Mouse (Mus musculus): ENCODE data around the gene Zbtb7a. TPM values are rescaled to one million over a fixed set of nuclear protein-coding genes. Genes with fewer than 3 reads are reported as not detected.
A peak's percentile ranks its signal among the peaks of the same experiment; 100 is the strongest.
"Not testable (repeated sequence)": the region's sequence is repeated elsewhere in the genome, so short reads cannot be mapped to it uniquely, and the experiment has no call there.

Zbtb7a gene
- polyA plus RNA-seq, 1 experiment from 2014 or later: 26.6 TPM

GRCm38 (mm10) chr10:81154736-81155135 is 19.7 kb downstream of the Zbtb7a start:
- H3K4me1 ChIP-seq: no peaks in the 10 kb centered on the region
- no peaks in the 10 kb centered on the region for H3K9me3 ChIP-seq (replicated peaks)
- H3K9ac ChIP-seq: no peak overlapping the region
- H3K4me2 ChIP-seq: no peak overlapping the region
- ATAC-seq (replicated peaks; ENCODE audit: low FRiP score): no peak
- 80% methylated on average over 6 of the region's 6 CpGs for WGBS
- H3K4me3 ChIP-seq (replicated peaks): no peak overlapping the region
- no peak overlapping the region for H3K27ac ChIP-seq
- peaks cover 85% of the 10 kb centered on the region for H3K36me3 ChIP-seq
- no peaks in the 10 kb centered on the region for H3K27me3 ChIP-seq

- WGBS: 45% methylated on average over 8 of the region's 8 CpGs
- Histone ChIP-seq H3K27me3 (no peaks in the 10 kb centered on the region), H3K4me2 (no peak overlapping the region), H3K4me1 (peaks cover 32% of the 10 kb centered on the region), H3K9ac (no peak overlapping the region), H3K27ac (0 out of 2 replicates have a peak overlapping the region, but pooled peaks have one; percentile 3), H3K4me3 (replicated peaks) (no peak overlapping the region), H3K36me3 (peaks cover 78% of the 10 kb centered on the region), H3K9me3 (replicated peaks) (no peaks in the 10 kb centered on the region)
- no peak; the same call in 1 of the 2 replicates for ATAC-seq (replicated peaks; ENCODE audit: low FRiP score)
Measured at GRCm38 (mm10) chr10:81161602-81162317, 26.7 kb downstream of the Zbtb7a start.

- H3K4me3 ChIP-seq (replicated peaks): no peak overlapping the region
- H3K4me2 ChIP-seq: no peak overlapping the region
- 0 out of 2 replicates have a peak overlapping the region, but pooled peaks have one; percentile 3 for H3K27ac ChIP-seq
- peaks cover 37% of the 10 kb centered on the region for H3K4me1 ChIP-seq
- no peaks in the 10 kb centered on the region for H3K27me3 ChIP-seq
- ATAC-seq (replicated peaks; ENCODE audit: low FRiP score): no peak
- H3K9me3 ChIP-seq (replicated peaks): no peaks in the 10 kb centered on the region
- WGBS: 50% methylated on average over 2 of the region's 2 CpGs
- H3K9ac ChIP-seq: no peak overlapping the region
- H3K36me3 ChIP-seq: peaks cover 72% of the 10 kb centered on the region
Measured at GRCm38 (mm10) chr10:81162318-81162652, 27.3 kb downstream of the Zbtb7a start.

- Histone ChIP-seq H3K27me3 (no peaks in the 10 kb centered on the region), H3K36me3 (peaks cover 49% of the 10 kb centered on the region), H3K4me1 (peaks cover 52% of the 10 kb centered on the region), H3K4me2 (no peak overlapping the region), H3K9me3 (replicated peaks) (no peaks in the 10 kb centered on the region), H3K9ac (no peak overlapping the region), H3K27ac (no peak overlapping the region), H3K4me3 (replicated peaks) (no peak overlapping the region)
- 36% methylated on average over 8 of the region's 8 CpGs for WGBS
- ATAC-seq (replicated peaks; ENCODE audit: low FRiP score): no peak
Measured at GRCm38 (mm10) chr10:81165118-81165517, 30.1 kb downstream of the Zbtb7a start.

- peak within 1 kb of the TSS; percentile 91 for H3K4me3 ChIP-seq (replicated peaks)
- under 1% methylated on average over 57 of the region's 64 CpGs for WGBS
Measured at GRCm38 (mm10) chr10:81167200-81168086, 32.4 kb downstream of the Zbtb7a start, which contains the start of gene Pias4. Gene Pias4, minus strand, starts transcription at chr10:81167923.

GRCm38 (mm10) chr10:81168087-81168431 is 33.0 kb downstream of the Zbtb7a start:
- Histone ChIP-seq H3K9me3 (replicated peaks) (no peaks in the 10 kb centered on the region), H3K27me3 (no peaks in the 10 kb centered on the region), H3K9ac (peak overlapping the region; percentile 52), H3K4me1 (peaks cover 42% of the 10 kb centered on the region), H3K4me3 (replicated peaks) (peak overlapping the region; percentile 91), H3K4me2 (peak overlapping the region; percentile 89), H3K27ac (peak overlapping the region; percentile 90), H3K36me3 (peaks cover 19% of the 10 kb centered on the region)
- WGBS: 8% methylated on average over 5 of the region's 5 CpGs
- peak; percentile 64 for ATAC-seq (replicated peaks; ENCODE audit: low FRiP score)

More at GRCm38 (mm10) chr10:81167200-81168086, 32.4 kb downstream of the Zbtb7a start, which contains the start of gene Pias4:
- no peaks in the 10 kb centered on the region for H3K9me3 ChIP-seq (replicated peaks)
- H3K4me2 ChIP-seq: peak within 1 kb of the TSS; percentile 89
- peaks cover 41% of the 10 kb centered on the region for H3K4me1 ChIP-seq
- ATAC-seq (replicated peaks; ENCODE audit: low FRiP score): peak; percentile 88
- H3K36me3 ChIP-seq: peaks cover 25% of the 10 kb centered on the region
- H3K27ac ChIP-seq: peak within 1 kb of the TSS; percentile 90
- H3K27me3 ChIP-seq: no peaks in the 10 kb centered on the region
- H3K9ac ChIP-seq: peak within 1 kb of the TSS; percentile 86

GRCm38 (mm10) chr10:81168521-81169244 is 33.7 kb downstream of the Zbtb7a start:
- H3K4me1 ChIP-seq: peaks cover 48% of the 10 kb centered on the region
- H3K27ac ChIP-seq: peak overlapping the region; percentile 90
- H3K36me3 ChIP-seq: peaks cover 13% of the 10 kb centered on the region
- H3K4me3 ChIP-seq (replicated peaks): peak overlapping the region; percentile 91
- H3K9ac ChIP-seq: peak overlapping the region; percentile 52
- no peaks in the 10 kb centered on the region for H3K9me3 ChIP-seq (replicated peaks)
- peak overlapping the region; percentile 89 for H3K4me2 ChIP-seq
- peak; percentile 60 for ATAC-seq (replicated peaks; ENCODE audit: low FRiP score)
- H3K27me3 ChIP-seq: no peaks in the 10 kb centered on the region
- 2% methylated on average over 29 of the region's 29 CpGs for WGBS

GRCm38 (mm10) chr10:81169411-81169900 is 34.4 kb downstream of the Zbtb7a start:
- 50% methylated on average over 6 of the region's 14 CpGs for WGBS
- H3K9ac ChIP-seq; ATAC-seq (replicated peaks; ENCODE audit: low FRiP score); H3K36me3 ChIP-seq; H3K9me3 ChIP-seq (replicated peaks); H3K27me3 ChIP-seq: not testable (repeated sequence)
- Histone ChIP-seq H3K27ac (peak overlapping the region; percentile 82), H3K4me1 (peaks cover 54% of the 10 kb centered on the region), H3K4me3 (replicated peaks) (peak overlapping the region; percentile 9), H3K4me2 (peak overlapping the region; percentile 89; the same call in 1 of the 2 replicates)

- 0 out of 2 replicates have a peak overlapping the region, but pooled peaks have one; percentile 2 for H3K4me3 ChIP-seq (replicated peaks)
- H3K4me1 ChIP-seq: peaks cover 53% of the 10 kb centered on the region
- peak overlapping the region; percentile 46 for H3K4me2 ChIP-seq
- H3K36me3 ChIP-seq: peaks cover 8% of the 10 kb centered on the region
- 8% methylated on average over 21 of the region's 21 CpGs for WGBS
- H3K27ac ChIP-seq: peak overlapping the region; percentile 86
- no peak for ATAC-seq (replicated peaks; ENCODE audit: low FRiP score)
- H3K27me3 ChIP-seq: no peaks in the 10 kb centered on the region
- no peak overlapping the region for H3K9ac ChIP-seq
- no peaks in the 10 kb centered on the region for H3K9me3 ChIP-seq (replicated peaks)
Measured at GRCm38 (mm10) chr10:81173132-81173531, 38.1 kb downstream of the Zbtb7a start.

- WGBS: 2% methylated on average over 29 of the region's 29 CpGs
- Histone ChIP-seq H3K27ac (peak overlapping the region; percentile 92), H3K4me2 (peak overlapping the region; percentile 83), H3K4me3 (replicated peaks) (peak overlapping the region; percentile 40), H3K27me3 (no peaks in the 10 kb centered on the region), H3K9ac (peak overlapping the region; percentile 35), H3K4me1 (peaks cover 57% of the 10 kb centered on the region), H3K36me3 (peaks cover 24% of the 10 kb centered on the region), H3K9me3 (replicated peaks) (no peaks in the 10 kb centered on the region)
- peak; percentile 27; the same call in 1 of the 2 replicates for ATAC-seq (replicated peaks; ENCODE audit: low FRiP score)
Measured at GRCm38 (mm10) chr10:81174617-81175344, 39.8 kb downstream of the Zbtb7a start.

- WGBS: 10% methylated on average over 4 of the region's 4 CpGs
- H3K4me2 ChIP-seq: peak overlapping the region; percentile 83
- H3K9me3 ChIP-seq (replicated peaks); H3K27me3 ChIP-seq; ATAC-seq (replicated peaks; ENCODE audit: low FRiP score): not testable (repeated sequence)
- H3K4me3 ChIP-seq (replicated peaks): peak overlapping the region; percentile 40
- H3K9ac ChIP-seq: peak overlapping the region; percentile 35; the same call in 1 of the 2 replicates
- H3K4me1 ChIP-seq: peaks cover 62% of the 10 kb centered on the region
- peaks cover 30% of the 10 kb centered on the region for H3K36me3 ChIP-seq
- H3K27ac ChIP-seq: peak overlapping the region; percentile 92
Measured at GRCm38 (mm10) chr10:81175345-81175701, 40.3 kb downstream of the Zbtb7a start.

All from kidney, embryonic 15.5 days (tissue).